Mouse (Mus musculus): Measurements from ENCODE around the gene Gm45213.

GRCm38 (mm10) chr7:66036809-66037208 is 6.6 kb upstream of the Gm45213 start:
- TF ChIP-seq CTCF (IDR thresholded peaks at IDR 0.05; ENCODE audit: low read depth), result no peak
- no peak for TF ChIP-seq EP300 (optimal IDR thresholded peaks at IDR 0.05)
